Mouse (Mus musculus): ENCODE results near the gene Adgre5.

Gene Adgre5

GRCm38 (mm10) chr8:83679866-83680265, 61.3 kb downstream of the Adgre5 start:
- no peak for DNase-seq

- no peak for DNase-seq
Measured at GRCm38 (mm10) chr8:83674497-83674896, 66.6 kb downstream of the Adgre5 start.

Measured in cerebellum, adult 18-20 months (tissue).